Mouse (Mus musculus): ENCODE data around the gene Glb1l. TPM values are rescaled to one million over a fixed set of nuclear protein-coding genes. Genes with fewer than 3 reads are reported as not detected.

Glb1l gene
- total and polyA plus RNA-seq, 3 experiments: 7.6 to 13.0 TPM; not detected in 1

GRCm38 (mm10) chr1:75239591-75239990 is 29.0 kb upstream of the Glb1l start:
- TF ChIP-seq ELF1 (IDR thresholded peaks at IDR 0.05; ENCODE audit: low read depth, low read length) (no peak), NELFE (IDR thresholded peaks at IDR 0.05; ENCODE audit: low read depth, low read length) (no peak), MAX (IDR thresholded peaks at IDR 0.05; ENCODE audit: low read length) (no peak), TCF12 (IDR thresholded peaks at IDR 0.05; ENCODE audit: low read depth, low read length) (no peak), CHD2 (IDR thresholded peaks at IDR 0.05; ENCODE audit: low read length) (no peak), USF2 (IDR thresholded peaks at IDR 0.05; ENCODE audit: borderline replicate concordance in 1 of 2, insufficient read depth in 1 of 2, low read depth in 1 of 2, low read length in 2 of 2) (no peak), ZKSCAN1 (IDR thresholded peaks at IDR 0.05; ENCODE audit: low read depth, low read length) (no peak), RAD21 (IDR thresholded peaks at IDR 0.05; ENCODE audit: low read depth, low read length) (no peak), BHLHE40 (IDR thresholded peaks at IDR 0.05; ENCODE audit: borderline replicate concordance, low read depth, low read length) (no peak), SIN3A (IDR thresholded peaks at IDR 0.05; ENCODE audit: low read length) (no peak), ZNF384 (IDR thresholded peaks at IDR 0.05; ENCODE audit: low read depth, low read length) (no peak)
- Histone ChIP-seq H3K9me3 (replicated peaks; ENCODE audit: insufficient read depth, low read length) (no peaks in the 10 kb centered on the region), H3K27me3 (ENCODE audit: control insufficient read depth in 1 of 2, insufficient read depth in 2 of 2, low read length in 2 of 2) (no peaks in the 10 kb centered on the region), H3K27ac (ENCODE audit: control insufficient read depth, low read depth, low read length) (no peak overlapping the region), H3K4me1 (ENCODE audit: control insufficient read depth in 1 of 2, insufficient read depth in 2 of 2, low read length in 2 of 2) (peaks cover 8% of the 10 kb centered on the region in 2 experiments), H3K9ac (ENCODE audit: control insufficient read depth, low read depth, low read length, poor library complexity, severe bottlenecking) (no peak overlapping the region), H3K4me3 (ENCODE audit: control insufficient read depth in 1 of 2, insufficient read depth in 1 of 2, low read depth in 2 of 2, low read length in 2 of 2) (no peak overlapping the region), H3K79me2 (ENCODE audit: control insufficient read depth, insufficient read depth, low read length, poor library complexity) (no peaks in the 10 kb centered on the region; the same call in 1 of the 2 replicates), H3K36me3 (ENCODE audit: control insufficient read depth in 1 of 2, insufficient read depth in 2 of 2, low read length in 2 of 2) (peaks cover 0 to 10% of the 10 kb centered on the region in 2 experiments; a peak in 2 of 4 replicates)
- DNase-seq (ENCODE audit: low read depth, low spot score): no peak

- Histone ChIP-seq H3K4me1 (ENCODE audit: control insufficient read depth in 1 of 2, insufficient read depth in 2 of 2, low read length in 2 of 2) (peaks cover 10 to 11% of the 10 kb centered on the region in 2 experiments), H3K27ac (ENCODE audit: control insufficient read depth, low read depth, low read length) (peak within 1 kb of the TSS; percentile 58)
- DNase-seq (ENCODE audit: low read depth, low spot score): peak; percentile 90
- TF ChIP-seq TBP (IDR thresholded peaks at IDR 0.05; ENCODE audit: low read depth, low read length): peak; percentile 35; the same call in 1 of the 2 replicates
- TF ChIP-seq MYC (IDR thresholded peaks at IDR 0.05; ENCODE audit: low read depth, low read length): 0 out of 2 replicates have a peak, but pooled peaks have one; percentile 61
- TF ChIP-seq CHD2 (IDR thresholded peaks at IDR 0.05; ENCODE audit: low read length): no peak
- TF ChIP-seq ZC3H11A (IDR thresholded peaks at IDR 0.05; ENCODE audit: low read depth, low read length): no peak
- TF ChIP-seq JUND (IDR thresholded peaks at IDR 0.05; ENCODE audit: low read depth, low read length): no peak
- TF ChIP-seq CTCF (IDR thresholded peaks at IDR 0.05 in 2 of 3, conservative IDR thresholded peaks at IDR 0.05 in 1 of 3; ENCODE audit: control insufficient read depth in 1 of 3, insufficient read depth in 1 of 3, low read depth in 2 of 3, low read length in 3 of 3, poor library complexity in 1 of 3, severe bottlenecking in 1 of 3): no peak
- TF ChIP-seq KAT2A (conservative IDR thresholded peaks at IDR 0.05; ENCODE audit: low read depth, low read length): no peak
- TF ChIP-seq UBTF (IDR thresholded peaks at IDR 0.05; ENCODE audit: borderline replicate concordance, insufficient read depth, low read depth, low read length): no peak
- no peak for TF ChIP-seq USF2 (IDR thresholded peaks at IDR 0.05; ENCODE audit: borderline replicate concordance in 1 of 2, insufficient read depth in 1 of 2, low read depth in 1 of 2, low read length in 2 of 2)
- peak; percentile 88 for TF ChIP-seq MXI1 (IDR thresholded peaks at IDR 0.05; ENCODE audit: low read depth, low read length)
- TF ChIP-seq MAFK (IDR thresholded peaks at IDR 0.05; ENCODE audit: borderline replicate concordance, low read depth, low read length): no peak
- peak; percentile 11; the same call in 1 of the 2 replicates for TF ChIP-seq MYB (IDR thresholded peaks at IDR 0.05; ENCODE audit: low read depth, low read length)
- peak; percentile 47; the same call in 1 of the 2 replicates for TF ChIP-seq BHLHE40 (IDR thresholded peaks at IDR 0.05; ENCODE audit: borderline replicate concordance, low read depth, low read length)
- TF ChIP-seq NELFE (IDR thresholded peaks at IDR 0.05; ENCODE audit: low read depth, low read length): peak; percentile 73
- no peak for TF ChIP-seq CHD1 (IDR thresholded peaks at IDR 0.05; ENCODE audit: low read depth, low read length)
- no peak for TF ChIP-seq GATA1 (IDR thresholded peaks at IDR 0.05; ENCODE audit: low read depth, low read length)
- no peak for TF ChIP-seq RCOR1 (IDR thresholded peaks at IDR 0.05; ENCODE audit: low read depth, low read length)
- TF ChIP-seq MAX (IDR thresholded peaks at IDR 0.05; ENCODE audit: low read length): no peak; the same call in 1 of the 2 replicates
- peak; percentile 46 to 74; a peak in 3 of 4 replicates for TF ChIP-seq POLR2A (IDR thresholded peaks at IDR 0.05; ENCODE audit: control insufficient read depth in 1 of 2, insufficient read depth in 1 of 2, low read depth in 1 of 2, low read length in 2 of 2, poor library complexity in 1 of 2)
- TF ChIP-seq ZKSCAN1 (IDR thresholded peaks at IDR 0.05; ENCODE audit: low read depth, low read length): no peak
- TF ChIP-seq E2F4 (IDR thresholded peaks at IDR 0.05; ENCODE audit: borderline replicate concordance, low read depth, low read length): no peak
- no peak for TF ChIP-seq RAD21 (IDR thresholded peaks at IDR 0.05; ENCODE audit: low read depth, low read length)
- no peak for TF ChIP-seq POLR2AphosphoS5 (IDR thresholded peaks at IDR 0.05; ENCODE audit: borderline replicate concordance, low read depth, low read length)
- peak; percentile 75 for TF ChIP-seq ZMIZ1 (IDR thresholded peaks at IDR 0.05; ENCODE audit: low read depth, low read length)
Observed at GRCm38 (mm10) chr1:75236117-75237050, 25.8 kb upstream of the Glb1l start, which contains the start of gene Dnajb2. TSS of gene Dnajb2 (plus strand) at chr1:75236406.

More at GRCm38 (mm10) chr1:75236117-75237050, 25.8 kb upstream of the Glb1l start, which contains the start of gene Dnajb2:
- Histone ChIP-seq H3K36me3 (ENCODE audit: control insufficient read depth in 1 of 2, insufficient read depth in 2 of 2, low read length in 2 of 2) (peaks cover 0 to 13% of the 10 kb centered on the region in 2 experiments; a peak in 2 of 4 replicates), H3K27me3 (ENCODE audit: control insufficient read depth in 1 of 2, insufficient read depth in 2 of 2, low read length in 2 of 2) (no peaks in the 10 kb centered on the region), H3K9ac (ENCODE audit: control insufficient read depth, low read depth, low read length, poor library complexity, severe bottlenecking) (peak within 1 kb of the TSS; percentile 68), H3K9me3 (replicated peaks; ENCODE audit: insufficient read depth, low read length) (no peaks in the 10 kb centered on the region), H3K4me3 (ENCODE audit: control insufficient read depth in 1 of 2, insufficient read depth in 1 of 2, low read depth in 2 of 2, low read length in 2 of 2) (peak within 1 kb of the TSS; percentile 79 to 88), H3K79me2 (ENCODE audit: control insufficient read depth, insufficient read depth, low read length, poor library complexity) (no peaks in the 10 kb centered on the region; the same call in 1 of the 2 replicates)
